Mouse (Mus musculus): Measurements from ENCODE around the gene Fkbpl.
A peak's percentile ranks its signal among the peaks of the same experiment; 100 is the strongest.

The Fkbpl gene

DNA sequence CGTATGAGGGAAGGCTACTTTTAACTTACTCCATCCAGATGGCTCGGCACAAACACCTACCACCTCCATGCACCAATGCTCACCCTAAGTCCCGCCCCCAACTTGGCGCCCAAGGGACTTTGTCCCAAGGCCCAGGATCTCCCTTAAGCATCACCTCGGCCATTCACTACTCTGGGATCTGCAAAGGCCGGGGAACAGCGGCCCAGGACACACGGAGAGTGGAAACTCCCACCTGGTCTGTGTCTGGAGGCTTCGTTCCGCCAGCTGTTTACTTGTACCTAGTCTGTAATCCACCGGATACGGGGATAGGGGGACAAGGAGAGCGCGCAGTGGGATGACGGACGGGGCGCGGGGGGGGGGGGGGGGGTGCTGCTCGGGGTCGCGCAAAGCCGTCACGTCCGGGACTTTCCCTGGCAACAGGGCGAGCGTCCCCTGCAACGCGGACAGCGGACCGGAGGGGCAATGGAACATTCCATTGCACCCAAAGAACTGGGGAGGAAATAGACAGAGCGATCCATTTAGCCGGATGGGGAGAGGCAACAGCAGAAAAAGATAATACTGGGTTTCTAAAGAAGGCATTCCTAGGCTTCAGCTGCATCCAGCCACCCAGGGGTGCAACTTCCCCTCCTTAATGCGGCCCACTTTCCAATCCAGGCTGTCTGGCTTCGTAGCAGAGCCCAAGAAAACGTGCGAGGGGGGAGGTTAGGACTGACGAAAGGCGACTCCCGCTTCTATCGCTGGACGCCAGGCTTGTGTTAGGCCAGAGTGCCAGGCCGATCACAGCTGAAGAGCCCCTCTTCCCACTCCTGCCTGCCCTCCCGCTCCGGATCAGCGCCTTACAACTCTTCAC is 17.2 kb upstream of the Fkbpl start:
- peak; percentile 65 for DNase-seq (ENCODE audit: low spot score)

DNA sequence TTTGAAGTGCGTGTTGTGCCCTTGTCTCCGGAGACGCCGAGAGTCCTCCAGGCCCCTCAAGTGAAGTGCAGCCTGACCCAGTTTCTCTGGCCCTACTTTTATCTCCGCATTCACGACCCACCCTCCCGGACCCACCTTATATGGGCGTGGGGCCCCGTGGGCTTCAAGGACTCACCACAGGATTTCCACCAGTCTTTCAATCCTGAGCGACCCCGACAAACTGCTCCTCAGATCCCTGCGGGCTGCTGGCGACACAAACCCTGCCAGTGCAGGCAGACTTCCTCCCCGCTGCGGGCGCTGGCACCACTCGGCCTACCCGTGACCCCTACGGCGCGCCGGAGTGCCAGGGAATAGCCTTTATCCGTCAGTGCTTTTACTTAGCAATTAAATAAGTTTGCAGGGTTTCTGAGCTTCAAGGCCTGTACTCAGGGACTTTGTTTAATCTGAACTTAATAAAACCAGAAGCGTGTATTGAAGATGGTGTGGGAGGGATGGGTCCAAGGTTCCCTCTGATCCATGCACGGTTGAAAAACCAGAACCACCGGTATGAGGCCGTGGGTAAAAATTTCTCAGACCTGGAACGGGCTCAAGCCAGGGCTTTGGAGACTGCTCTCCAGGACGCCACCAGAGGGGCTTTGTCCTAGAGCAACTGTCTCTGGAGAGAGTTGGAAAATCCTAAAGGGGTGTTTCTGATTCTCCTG is 16.5 kb upstream of the Fkbpl start, which contains the start of gene Ppt2:
TSS of gene Ppt2 (minus strand) at position 568 of the 701 bp plus-strand sequence.
- no peak for DNase-seq (ENCODE audit: low spot score)

DNA sequence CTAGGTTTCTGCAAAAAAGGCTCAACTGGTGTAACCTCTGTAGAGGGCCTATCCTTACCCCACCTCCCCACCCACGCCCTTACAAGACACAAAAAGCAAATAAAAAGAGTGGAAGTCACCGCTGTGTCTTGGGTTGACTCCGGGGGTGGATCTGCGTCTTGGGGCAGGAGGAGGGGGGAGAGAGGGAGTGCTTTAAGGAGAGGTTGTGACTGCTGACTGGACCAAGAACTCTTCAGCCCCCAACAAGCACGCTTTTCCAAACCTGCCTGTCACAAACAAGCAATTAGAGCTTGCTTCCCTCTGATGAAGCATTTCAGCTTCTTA is 16.0 kb upstream of the Fkbpl start:
- DNase-seq (ENCODE audit: low spot score): no peak

DNA sequence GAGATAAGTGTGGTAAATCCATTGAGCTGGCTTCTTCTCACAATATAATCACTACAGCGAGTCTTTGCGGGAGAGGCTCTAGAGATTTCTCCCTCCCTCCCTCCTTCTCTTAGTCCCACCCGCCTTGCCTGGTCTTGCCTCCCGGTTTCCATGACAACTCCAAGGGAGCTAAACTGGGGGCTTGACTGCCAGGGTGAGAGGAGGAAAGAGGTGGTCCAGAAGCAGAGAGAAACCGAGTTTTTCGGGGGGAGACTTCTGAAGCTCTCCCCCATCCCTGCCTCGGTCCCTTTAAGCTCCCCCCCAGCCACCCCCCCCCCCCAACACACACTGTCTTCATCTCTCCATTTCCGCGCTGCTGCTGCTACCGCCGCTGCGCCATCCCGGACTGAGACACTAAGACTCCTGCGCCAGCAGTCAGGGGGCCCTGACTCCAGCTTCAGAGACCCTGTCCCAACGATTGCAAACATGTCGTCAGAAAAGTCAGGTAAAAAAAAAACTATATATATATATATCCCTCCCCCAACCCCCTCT is 15.3 kb upstream of the Fkbpl start, which contains the start of gene Prrt1:
TSS of gene Prrt1 (plus strand) at position 313 of the 531 bp plus-strand sequence.
- no peak for DNase-seq (ENCODE audit: low spot score)

DNA sequence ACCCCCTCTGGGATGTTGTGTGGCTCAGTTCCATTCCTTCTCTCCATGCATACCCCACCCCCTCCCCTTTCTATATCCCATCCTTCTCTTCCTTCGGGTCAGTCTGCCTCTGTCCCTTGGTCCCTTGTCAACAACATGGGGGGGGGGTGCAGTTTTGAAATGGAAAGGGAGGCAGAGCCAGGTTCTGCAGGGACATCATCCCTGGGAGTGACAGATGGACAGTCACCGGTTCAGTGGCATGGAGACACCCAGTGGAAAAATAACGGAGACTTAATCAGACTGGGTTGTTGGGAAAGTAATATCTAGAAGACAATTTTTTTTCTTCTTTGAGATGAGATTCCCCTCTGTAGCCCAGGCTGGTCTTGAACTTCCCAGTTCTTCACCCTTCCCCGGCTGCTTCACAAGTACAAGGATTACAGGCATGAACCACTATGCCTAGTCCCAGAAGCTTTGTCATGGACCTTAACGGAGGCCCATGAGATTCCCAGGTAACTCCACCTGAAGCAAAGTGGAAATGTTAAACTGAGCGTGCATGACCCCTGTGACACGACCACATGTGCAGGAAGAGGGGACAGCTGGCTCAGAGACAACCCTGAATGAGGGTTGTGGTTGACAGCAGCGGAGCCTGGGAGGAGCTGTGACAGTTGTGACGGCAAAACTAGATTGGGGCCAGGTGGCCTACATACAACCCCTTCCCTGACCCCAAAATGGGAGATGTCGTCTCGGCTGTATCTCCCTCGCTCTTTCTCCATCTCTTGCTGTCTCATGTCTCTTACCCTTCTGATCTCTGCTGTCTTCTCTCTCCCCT is 14.6 kb upstream of the Fkbpl start:
- DNase-seq (ENCODE audit: low spot score): no peak

DNA sequence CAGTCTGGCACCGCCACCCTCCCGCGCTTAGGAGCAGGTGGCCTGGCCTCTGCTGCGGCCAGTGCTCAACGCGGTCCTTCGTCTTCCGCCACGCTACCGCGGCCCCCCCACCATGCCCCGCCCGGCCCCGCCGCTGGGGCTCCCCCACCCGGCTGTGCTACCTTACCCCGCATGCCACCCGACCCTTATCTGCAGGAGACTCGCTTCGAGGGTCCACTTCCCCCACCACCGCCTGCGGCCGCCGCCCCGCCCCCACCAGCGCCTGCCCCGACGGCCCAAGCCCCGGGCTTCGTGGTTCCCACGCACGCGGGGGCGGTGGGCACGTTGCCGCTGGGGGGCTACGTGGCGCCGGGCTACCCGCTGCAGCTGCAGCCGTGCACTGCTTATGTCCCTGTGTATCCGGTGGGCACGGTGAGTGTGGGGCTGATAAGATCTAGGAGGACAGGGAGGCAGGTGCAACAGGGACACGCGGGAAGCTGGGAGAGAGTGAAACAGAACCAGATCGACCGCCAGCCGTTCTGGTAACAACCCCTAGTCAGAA is 13.7 kb upstream of the Fkbpl start:
- no peak for DNase-seq (ENCODE audit: low spot score)

DNA sequence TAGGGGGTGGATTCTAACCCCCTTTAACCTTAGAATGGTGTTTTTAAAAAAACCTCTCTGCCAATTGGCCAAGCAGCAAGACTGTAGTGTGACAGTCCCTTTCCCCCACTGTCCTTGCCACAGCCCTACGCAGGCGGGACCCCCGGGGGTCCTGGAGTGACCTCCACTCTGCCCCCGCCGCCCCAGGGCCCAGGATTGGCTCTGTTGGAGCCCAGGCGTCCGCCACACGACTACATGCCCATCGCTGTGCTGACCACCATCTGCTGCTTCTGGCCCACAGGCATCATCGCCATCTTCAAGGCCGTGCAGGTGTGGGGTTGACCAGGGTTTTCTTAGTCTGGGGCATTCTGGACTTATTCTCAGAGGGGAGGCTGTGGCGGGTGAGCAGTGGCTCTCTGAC is 12.9 kb upstream of the Fkbpl start:
- no peak for DNase-seq (ENCODE audit: low spot score)

DNA sequence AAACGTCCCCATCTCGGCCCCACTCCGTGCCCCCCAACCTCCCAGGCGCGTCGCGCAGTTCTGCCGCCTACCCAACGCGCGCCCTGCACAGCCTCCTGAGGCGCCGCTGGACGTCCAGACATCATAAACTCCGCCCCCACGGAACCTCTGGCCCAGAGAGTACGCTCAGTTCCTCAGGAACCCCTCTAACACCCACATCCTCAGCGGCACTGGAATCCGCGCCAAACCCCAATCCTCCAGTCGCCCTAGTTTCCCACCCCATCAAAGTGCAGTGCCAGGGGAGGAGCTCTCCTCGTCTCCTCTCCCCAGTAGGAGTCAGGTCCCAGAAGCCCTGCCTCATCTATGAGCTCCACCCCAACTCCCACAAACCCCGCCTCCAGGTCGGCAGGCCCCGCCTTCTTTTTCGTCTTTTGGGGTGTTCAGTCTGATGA is 12.3 kb upstream of the Fkbpl start:
- peak; percentile 69 for DNase-seq (ENCODE audit: low spot score)

DNA sequence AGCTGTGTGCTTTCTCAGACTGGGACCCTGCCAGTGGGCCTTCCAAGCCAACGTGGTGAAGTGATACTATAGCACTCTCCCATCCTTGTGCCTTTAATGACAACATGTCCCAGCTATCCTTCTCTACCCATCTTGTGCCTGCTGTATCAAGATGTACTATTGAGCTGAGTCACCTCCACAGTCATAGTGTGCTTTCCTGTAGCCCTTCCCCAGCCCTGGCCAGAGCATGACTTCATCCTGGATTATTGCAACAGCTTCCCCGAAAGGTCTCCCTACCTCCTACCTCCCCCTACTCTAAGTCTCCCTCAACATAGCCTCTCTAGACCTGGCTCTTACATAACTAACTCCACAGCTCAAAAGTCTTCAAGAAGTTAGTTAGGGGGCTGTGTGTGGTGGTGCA is 8.9 kb upstream of the Fkbpl start:
- no peak for DNase-seq (ENCODE audit: low spot score)

DNA sequence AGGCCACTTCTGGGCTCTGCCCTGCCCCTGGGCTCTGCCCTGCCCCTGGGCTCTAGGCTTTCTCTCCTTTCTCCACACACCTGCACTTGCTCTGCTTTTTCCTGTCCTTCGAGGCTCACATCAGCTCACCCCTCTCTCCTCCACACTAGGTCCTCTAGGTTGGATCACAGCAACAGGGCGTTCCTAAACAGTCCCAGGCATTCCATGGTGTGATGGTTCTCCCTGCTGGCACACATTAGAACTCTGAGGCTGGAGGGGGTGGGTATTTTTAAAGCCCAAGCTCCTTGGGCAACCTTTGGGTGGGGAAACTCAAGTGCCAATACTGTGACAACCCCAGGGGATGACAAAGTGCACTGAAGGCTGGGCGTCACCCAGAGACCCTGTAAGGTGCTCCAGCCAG is 7.1 kb upstream of the Fkbpl start:
- no peak for DNase-seq (ENCODE audit: low spot score)

DNA sequence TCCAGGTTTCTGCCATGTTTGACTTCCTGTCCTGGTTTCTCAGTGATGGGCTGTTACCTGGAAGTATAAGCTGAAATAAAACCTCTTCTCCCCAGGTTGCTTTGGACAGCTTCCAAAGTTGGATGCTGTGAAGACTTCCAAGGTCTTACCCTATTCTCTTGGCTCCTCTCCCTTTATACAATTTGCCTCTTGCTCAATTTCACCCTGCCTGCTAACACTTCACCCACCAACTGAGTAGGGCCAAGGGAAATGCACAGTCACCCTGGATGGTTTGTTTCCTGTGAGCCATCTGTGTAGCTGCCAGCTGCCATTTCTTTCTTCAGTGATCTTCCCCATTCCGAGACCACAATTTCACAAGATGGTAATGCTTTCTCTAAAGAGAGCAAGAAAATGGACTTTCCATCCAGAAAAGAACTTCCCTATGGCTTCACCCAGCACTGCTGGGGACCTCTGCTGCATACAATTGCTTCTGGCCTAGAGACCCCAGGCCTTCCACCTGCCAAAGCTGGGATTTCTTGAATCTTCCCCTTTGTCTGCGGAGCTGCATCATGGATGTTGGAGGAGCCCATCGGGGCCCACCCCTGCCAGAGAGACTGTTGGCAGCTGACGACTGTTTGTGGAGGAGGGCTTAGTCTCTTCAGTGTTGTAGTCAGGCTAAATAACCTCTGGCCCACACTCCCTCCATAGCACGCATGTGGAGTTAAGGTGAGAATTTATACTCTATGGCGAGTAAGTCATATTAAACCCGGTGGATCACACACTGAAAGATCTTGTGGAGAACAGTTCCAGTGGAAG is 4.9 kb upstream of the Fkbpl start:
- DNase-seq (ENCODE audit: low spot score): no peak

DNA sequence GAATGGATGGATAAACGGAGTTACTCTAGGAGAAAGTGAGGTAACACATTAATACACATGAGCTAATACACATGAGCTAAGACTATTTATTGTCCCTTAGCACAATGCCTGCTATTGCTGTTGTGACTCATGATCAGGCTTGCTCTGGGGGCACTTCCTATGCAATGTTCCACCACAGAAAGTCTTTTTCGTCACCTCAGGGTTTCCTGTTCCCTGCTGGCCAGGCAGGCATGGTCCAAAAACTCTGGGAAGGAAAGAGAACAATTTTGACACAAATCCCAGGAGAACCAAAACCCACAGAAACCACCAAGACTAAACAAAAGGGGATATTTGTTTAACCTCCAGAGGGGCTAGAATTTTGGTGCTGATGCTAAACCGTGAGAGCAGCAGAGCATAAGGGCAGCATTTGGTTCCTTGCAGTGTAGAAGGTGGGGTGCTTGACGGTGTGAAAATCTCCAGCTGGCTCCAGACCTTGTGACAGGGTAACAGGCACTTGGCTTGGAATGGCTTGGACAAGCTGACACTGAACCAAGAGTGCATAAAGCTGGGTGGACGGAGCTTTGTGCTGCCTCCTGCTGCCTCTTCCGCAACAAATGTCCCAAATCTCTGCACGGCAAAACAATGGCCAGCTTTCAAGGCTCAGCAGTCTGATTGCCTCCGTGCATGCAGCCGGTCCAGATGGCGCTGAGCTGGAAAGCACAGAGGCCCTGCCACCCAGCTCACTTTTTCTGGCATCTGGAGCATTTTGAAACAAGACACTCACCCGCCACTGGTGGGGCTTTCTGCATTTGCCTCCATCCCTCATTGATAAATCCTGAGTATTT is 3.6 kb upstream of the Fkbpl start:
- no peak for DNase-seq (ENCODE audit: low spot score)

DNA sequence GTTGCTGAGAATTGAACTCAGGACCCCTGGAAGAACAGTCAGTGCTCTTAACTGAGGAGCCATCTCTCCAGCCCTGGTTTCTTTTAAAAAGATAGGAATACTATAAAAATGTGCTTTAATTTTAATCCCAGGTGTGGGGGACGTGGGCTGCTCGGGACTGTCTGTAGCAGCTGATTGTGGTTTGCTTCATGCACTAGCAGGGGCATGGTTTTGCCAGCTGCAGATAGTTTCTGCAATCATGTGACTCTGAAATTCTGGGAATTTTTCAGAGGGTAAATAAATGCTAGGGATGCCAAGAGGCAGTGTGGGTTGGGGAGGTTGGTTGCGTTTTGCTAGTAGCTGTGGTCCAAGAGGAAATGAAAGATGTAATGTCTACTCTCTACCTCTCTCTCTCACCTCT is 2.6 kb upstream of the Fkbpl start:
- DNase-seq (ENCODE audit: low spot score): no peak

DNA sequence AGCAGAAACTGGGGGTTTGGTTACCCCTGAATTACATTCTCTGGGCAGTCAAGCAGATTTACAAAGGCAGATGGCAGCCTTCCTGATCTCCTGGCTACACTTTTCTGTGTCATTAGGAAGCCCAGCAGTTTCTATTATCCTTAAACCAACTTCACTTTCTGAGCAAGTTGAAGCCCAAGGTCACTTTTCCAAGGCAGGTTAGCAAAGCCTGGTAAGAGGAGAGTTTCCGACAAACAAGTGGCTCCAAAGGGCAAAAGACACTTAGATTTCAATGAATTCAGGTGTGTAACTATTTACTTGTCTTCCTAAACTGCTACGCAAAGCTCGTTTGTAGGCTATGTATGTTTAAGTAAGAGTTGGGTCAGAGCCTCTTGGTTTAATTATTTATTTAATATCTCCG is 1.2 kb upstream of the Fkbpl start:
- no peak for DNase-seq (ENCODE audit: low spot score)

DNA sequence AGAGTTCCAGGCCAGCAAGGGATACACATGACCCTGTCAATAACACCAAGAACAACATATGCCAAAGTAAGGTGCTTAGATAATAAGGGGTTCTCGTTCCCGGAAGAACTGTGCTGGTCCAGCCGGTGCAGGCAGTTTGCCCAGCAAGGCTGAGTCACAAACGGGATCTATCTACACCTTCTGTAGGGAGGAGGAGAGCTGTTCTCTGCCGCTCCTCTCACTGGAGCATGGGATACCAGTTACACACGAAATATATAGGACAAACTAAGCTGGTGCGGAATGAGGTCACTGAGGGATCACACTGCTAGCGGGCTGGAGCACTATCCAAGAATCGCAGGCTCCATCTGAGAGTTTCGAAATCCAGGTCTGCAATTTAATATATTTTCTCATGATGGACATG is 620 bp upstream of the Fkbpl start:
- no peak for DNase-seq (ENCODE audit: low spot score)

DNA sequence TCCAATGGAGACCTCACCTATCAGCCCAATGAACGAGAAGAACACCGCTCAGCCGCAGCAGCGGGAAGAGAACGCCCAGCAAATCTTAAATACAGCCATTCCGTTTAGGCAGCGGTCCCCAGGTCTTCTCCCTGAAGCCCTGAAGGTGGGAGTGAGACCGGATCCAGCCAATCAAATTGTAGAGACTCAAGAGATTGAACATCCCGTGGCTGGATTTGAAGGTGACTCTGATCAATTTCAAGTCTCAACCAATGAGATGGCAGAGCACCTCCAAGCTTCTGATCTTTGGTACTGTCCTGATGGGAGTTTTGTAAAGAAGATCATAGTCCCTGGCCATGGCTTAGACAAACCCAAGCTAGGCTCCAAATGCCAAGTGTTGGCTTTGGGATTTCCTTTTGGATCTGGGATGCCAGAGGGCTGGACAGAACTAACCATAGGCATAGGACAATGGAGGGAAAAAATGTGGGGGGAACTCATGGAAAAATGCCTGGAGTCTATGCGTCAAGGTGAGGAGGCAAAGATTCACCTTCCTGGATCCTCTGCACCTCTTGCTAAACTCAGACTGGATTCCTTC is 779 bp downstream of the Fkbpl start:
- no peak for DNase-seq (ENCODE audit: low spot score)

DNA sequence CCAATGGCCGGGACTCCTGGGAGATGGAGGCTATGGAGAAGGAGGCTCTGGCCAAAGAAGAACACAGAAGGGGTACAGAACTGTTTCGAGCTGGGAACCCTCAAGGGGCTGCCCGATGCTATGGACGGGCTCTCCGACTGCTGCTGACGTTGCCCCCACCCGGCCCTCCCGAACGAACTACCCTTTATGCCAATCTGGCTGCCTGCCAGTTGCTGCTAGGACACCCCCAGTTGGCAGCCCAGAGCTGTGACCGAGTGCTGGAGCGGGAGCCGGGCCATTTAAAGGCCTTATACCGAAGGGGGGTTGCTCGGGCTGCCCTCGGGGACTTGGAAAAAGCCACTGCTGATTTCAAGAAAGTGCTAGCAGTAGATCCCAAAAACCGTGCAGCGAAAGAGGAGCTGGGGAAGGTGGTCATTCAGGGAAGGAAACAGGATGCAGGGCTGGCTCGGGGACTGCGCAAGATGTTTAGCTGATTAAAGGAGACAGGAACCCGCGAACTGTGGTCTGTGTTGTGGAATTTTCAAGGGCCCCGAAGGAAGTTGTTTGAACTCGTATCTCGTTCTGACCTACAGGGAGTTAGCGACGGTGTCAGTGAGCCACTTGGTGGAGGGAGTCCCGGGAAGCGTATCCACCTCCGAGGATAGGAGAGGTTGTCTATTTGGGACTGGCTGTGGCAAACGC is 1.4 kb downstream of the Fkbpl start:
- no peak for DNase-seq (ENCODE audit: low spot score)

DNA sequence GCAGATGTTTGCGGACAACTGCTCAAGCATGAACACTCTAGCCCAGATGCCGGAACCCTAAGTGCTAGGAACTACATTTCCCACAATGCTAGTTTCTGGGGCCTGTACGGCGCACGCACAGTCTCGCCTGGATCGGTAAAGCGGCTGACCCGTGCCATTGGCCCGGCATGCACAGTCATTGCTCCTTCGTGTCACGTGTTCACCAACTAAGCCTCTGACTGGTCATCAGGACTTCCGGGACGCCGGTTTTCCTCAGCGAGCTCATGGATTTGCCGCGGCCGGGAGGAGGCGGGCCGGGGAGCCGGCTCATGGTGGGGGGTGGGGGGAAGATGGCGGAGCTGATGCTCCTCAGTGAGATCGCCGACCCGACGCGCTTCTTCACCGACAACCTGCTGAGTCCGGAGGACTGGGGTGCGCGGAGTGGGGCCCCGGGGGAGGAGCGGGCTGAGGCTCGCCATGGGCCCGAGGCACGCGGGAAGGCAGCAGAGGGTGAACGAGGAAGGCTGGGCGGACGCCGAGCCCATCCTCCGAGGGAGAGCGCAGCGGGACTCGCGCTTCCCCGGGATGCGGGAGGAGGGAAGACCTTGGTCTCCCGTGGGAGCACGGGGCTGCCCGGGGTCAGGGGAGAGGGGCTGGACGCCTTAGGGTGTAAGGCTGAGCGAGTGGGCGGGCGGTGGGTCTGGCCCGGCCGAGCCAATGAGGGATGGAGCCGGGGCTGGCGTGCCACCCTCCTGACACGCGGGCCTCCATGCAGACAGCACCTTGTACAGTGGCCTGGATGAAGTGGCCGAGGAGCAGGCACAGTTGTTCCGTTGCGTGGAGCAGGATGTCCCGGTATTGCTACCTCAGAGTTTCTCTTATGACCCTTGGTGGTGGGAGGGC is 2.6 kb downstream of the Fkbpl start, which contains the start of gene Atf6b:
TSS of gene Atf6b (plus strand) at position 241 of the 882 bp plus-strand sequence.
- peak; percentile 80 for DNase-seq (ENCODE audit: low spot score)
